Comparison of ENCODE assay signal across 8 mouse cellular contexts in genomic region chr7:139930732-139931131, GRCm38 (mm10). TPM values are rescaled to one million over a fixed set of nuclear protein-coding genes. Genes with fewer than 3 reads are reported as not detected.
DNase-seq lines count a peak whose midpoint lies in the region; ATAC-seq and TF ChIP-seq lines count a peak whose summit lies in the region.

No protein-coding gene starts in this region.

- no peaks in the 10 kb centered on the region for H3K9me3 ChIP-seq in MEL (replicated peaks; ENCODE audit: insufficient read depth, low read length)
- H3K9me3 ChIP-seq in hindbrain, postnatal 0 days (ENCODE audit: low read length) = no peaks in the 10 kb centered on the region
- no peaks in the 10 kb centered on the region for H3K9me3 ChIP-seq in lung, embryonic 16.5 days (ENCODE audit: control insufficient read depth, low read length)

- H3K4me2 ChIP-seq in hindbrain, postnatal 0 days (ENCODE audit: low read depth, low read length) = no peak overlapping the region
- no peak overlapping the region for H3K4me2 ChIP-seq in lung, embryonic 16.5 days (ENCODE audit: low read depth, low read length)

- TF ChIP-seq RAD21 in MEL (IDR thresholded peaks at IDR 0.05; ENCODE audit: low read depth, low read length) = no peak

- TF ChIP-seq CTCF in MEL (IDR thresholded peaks at IDR 0.05 in 2 of 3, conservative IDR thresholded peaks at IDR 0.05 in 1 of 3; ENCODE audit: control insufficient read depth in 1 of 3, insufficient read depth in 1 of 3, low read depth in 2 of 3, low read length in 3 of 3, poor library complexity in 1 of 3, severe bottlenecking in 1 of 3) = peak; percentile 21 to 52 (median 47); a peak in 4 of 6 replicates
- peak; percentile 55 for TF ChIP-seq CTCF in cortical plate, adult 2 months (IDR thresholded peaks at IDR 0.05; ENCODE audit: extremely low read depth, insufficient read depth, low read length)
- peak; percentile 84 for TF ChIP-seq CTCF in hindbrain, postnatal 0 days (IDR thresholded peaks at IDR 0.05; ENCODE audit: low read depth)

- no peak for TF ChIP-seq EP300 in MEL (IDR thresholded peaks at IDR 0.05; ENCODE audit: low read depth in 1 of 2, low read length in 2 of 2)

- H3K9ac ChIP-seq in MEL (ENCODE audit: control insufficient read depth, low read depth, low read length, poor library complexity, severe bottlenecking) = no peak overlapping the region
- H3K9ac ChIP-seq in hindbrain, postnatal 0 days (replicated peaks; ENCODE audit: low read length) = no peak overlapping the region
- H3K9ac ChIP-seq in lung, embryonic 16.5 days (ENCODE audit: low read length) = no peak overlapping the region

- no peaks in the 10 kb centered on the region for H3K79me2 ChIP-seq in MEL (ENCODE audit: control insufficient read depth, insufficient read depth, low read length, poor library complexity)

- no peak overlapping the region for H3K27ac ChIP-seq in MEL (ENCODE audit: control insufficient read depth, low read depth, low read length)
- H3K27ac ChIP-seq in cortical plate, adult 2 months (ENCODE audit: insufficient read depth, low read length) = no peak overlapping the region
- no peak overlapping the region for H3K27ac ChIP-seq in hindbrain, postnatal 0 days
- H3K27ac ChIP-seq in lung, embryonic 16.5 days (ENCODE audit: low read length) = no peak overlapping the region

- no peaks in the 10 kb centered on the region for H3K4me1 ChIP-seq in MEL (ENCODE audit: control insufficient read depth in 1 of 2, insufficient read depth in 2 of 2, low read length in 2 of 2)
- no peaks in the 10 kb centered on the region for H3K4me1 ChIP-seq in cortical plate, adult 2 months (ENCODE audit: control insufficient read depth, insufficient read depth, low read length)
- H3K4me1 ChIP-seq in hindbrain, postnatal 0 days (ENCODE audit: insufficient read depth, low read length) = no peaks in the 10 kb centered on the region
- no peaks in the 10 kb centered on the region for H3K4me1 ChIP-seq in lung, embryonic 16.5 days (replicated peaks; ENCODE audit: control insufficient read depth, insufficient read depth, low read length)

- ATAC-seq in hindbrain, postnatal 0 days = peak; percentile 80
- ATAC-seq in lung, embryonic 16.5 days (ENCODE audit: low read depth) = peak; percentile 41; the same call in 1 of the 2 replicates

- no peak for TF ChIP-seq POLR2A in MEL (IDR thresholded peaks at IDR 0.05; ENCODE audit: control insufficient read depth in 1 of 2, insufficient read depth in 1 of 2, low read depth in 1 of 2, low read length in 2 of 2, poor library complexity in 1 of 2)
- no peak for TF ChIP-seq POLR2A in cortical plate, adult 2 months (IDR thresholded peaks at IDR 0.05; ENCODE audit: extremely low read depth, insufficient read depth, low read length)

- H3K36me3 ChIP-seq in MEL (ENCODE audit: control insufficient read depth in 1 of 2, insufficient read depth in 2 of 2, low read length in 2 of 2) = no peaks in the 10 kb centered on the region
- H3K36me3 ChIP-seq in hindbrain, postnatal 0 days (ENCODE audit: insufficient read depth, low read length) = peaks cover 16% of the 10 kb centered on the region; the same call in 1 of the 2 replicates
- no peaks in the 10 kb centered on the region for H3K36me3 ChIP-seq in lung, embryonic 16.5 days (ENCODE audit: control insufficient read depth, insufficient read depth, low read length)

- no peak overlapping the region for H3K4me3 ChIP-seq in MEL (ENCODE audit: control insufficient read depth in 1 of 2, insufficient read depth in 1 of 2, low read depth in 2 of 2, low read length in 2 of 2)
- no peak overlapping the region for H3K4me3 ChIP-seq in cortical plate, adult 2 months (ENCODE audit: insufficient read depth, low read length)
- no peak overlapping the region for H3K4me3 ChIP-seq in hindbrain, postnatal 0 days (ENCODE audit: low read length)
- no peak overlapping the region for H3K4me3 ChIP-seq in lung, embryonic 16.5 days (ENCODE audit: low read length)

- WGBS in hindbrain, postnatal 0 days = 20% methylated on average over 11 of the region's 11 CpGs
- WGBS in lung, embryonic 16.5 days = 13% methylated on average over 11 of the region's 11 CpGs

- intact Hi-C loops in left cerebral cortex, postnatal 36 days (cut with DNase I) = no loop called here

- peak; percentile 20 to 53 for DNase-seq in left cerebral cortex, adult 18-20 months (ENCODE audit: low spot score in 2 of 2)
- no peak for DNase-seq in left cerebral cortex, postnatal 36 days (ENCODE audit: low spot score in 2 of 2)
- DNase-seq in MEL (ENCODE audit: low read depth, low spot score) = no peak
- DNase-seq in hindbrain, postnatal 0 days (ENCODE audit: low spot score) = peak; percentile 74
- peak; percentile 75 for DNase-seq in retina, postnatal 1 day
- DNase-seq in urinary bladder, adult 18-20 months (ENCODE audit: low spot score in 2 of 2) = no peak

- no peaks in the 10 kb centered on the region for H3K27me3 ChIP-seq in MEL (ENCODE audit: control insufficient read depth in 1 of 2, insufficient read depth in 2 of 2, low read length in 2 of 2)
- no peaks in the 10 kb centered on the region for H3K27me3 ChIP-seq in hindbrain, postnatal 0 days (ENCODE audit: insufficient read depth, low read length)
- H3K27me3 ChIP-seq in lung, embryonic 16.5 days (ENCODE audit: control insufficient read depth, insufficient read depth, low read depth, low read length) = no peaks in the 10 kb centered on the region

TF ChIP-seq in MEL, 35 proteins besides CTCF, POLR2A, EP300 and RAD21:
- TF ChIP-seq E2F4 (IDR thresholded peaks at IDR 0.05; ENCODE audit: borderline replicate concordance, low read depth, low read length) (no peak), GABPA (IDR thresholded peaks at IDR 0.05; ENCODE audit: low read depth, low read length) (no peak), ELF1 (IDR thresholded peaks at IDR 0.05; ENCODE audit: low read depth, low read length) (no peak), MXI1 (IDR thresholded peaks at IDR 0.05; ENCODE audit: low read depth, low read length) (no peak), ZC3H11A (IDR thresholded peaks at IDR 0.05; ENCODE audit: low read depth, low read length) (no peak), USF1 (IDR thresholded peaks at IDR 0.05; ENCODE audit: low read depth, low read length) (no peak)

RNA-seq across cellular contexts. Expression of gene Utf1, which starts 12.9 kb away (rescaled TPM):
- not detected for total RNA-seq in left cerebral cortex, adult 18-20 months (2021)
- not detected for total RNA-seq in left cerebral cortex, postnatal 36 days (2021)
- total RNA-seq in MEL (2012; rRNA removed) = not detected in 2 replicates
- not detected for polyA plus RNA-seq in MEL (2012; ENCODE audit: insufficient read depth in 1 of 2, insufficient read length in 2 of 2, low read depth in 1 of 2, low replicate concordance in 2 of 2, missing spikeins in 1 of 2)
- polyA plus RNA-seq in cortical plate, adult 2 months (2012; rRNA removed) = 0.08 TPM in 1 of 2 replicates, not detected in the other
- not detected in 2 replicates for total RNA-seq in hindbrain, postnatal 0 days (2014; rRNA removed)
- not detected in 2 replicates for polyA plus RNA-seq in hindbrain, postnatal 0 days (2015; fragmentation: Nextera tagmentation; extraction: Ambion mirVana)
- 0.13 and 0.63 TPM in 2 replicates for polyA plus RNA-seq in lung, embryonic 16.5 days (2015; fragmentation: Nextera tagmentation; extraction: Ambion mirVana)

RNA-seq across cellular contexts. Expression of gene Kndc1, which starts 36.2 kb away (rescaled TPM):
- total RNA-seq in left cerebral cortex, adult 18-20 months (2021) = 10 to 100 TPM; 67.7 to 74.7 TPM
- total RNA-seq in left cerebral cortex, postnatal 36 days (2021) = 10 to 100 TPM; 70.1 to 70.2 TPM
- 0.07 TPM in 1 of 2 replicates, not detected in the other for total RNA-seq in MEL (2012; rRNA removed)
- not detected for polyA plus RNA-seq in MEL (2012; ENCODE audit: insufficient read depth in 1 of 2, insufficient read length in 2 of 2, low read depth in 1 of 2, low replicate concordance in 2 of 2, missing spikeins in 1 of 2)
- 54.8 and 56.1 TPM in 2 replicates for polyA plus RNA-seq in cortical plate, adult 2 months (2012; rRNA removed)
- 53.6 and 63.1 TPM in 2 replicates for total RNA-seq in hindbrain, postnatal 0 days (2014; rRNA removed)
- 12.7 and 12.8 TPM in 2 replicates for polyA plus RNA-seq in hindbrain, postnatal 0 days (2015; fragmentation: Nextera tagmentation; extraction: Ambion mirVana)
- polyA plus RNA-seq in lung, embryonic 16.5 days (2015; fragmentation: Nextera tagmentation; extraction: Ambion mirVana) = 1.1 and 1.8 TPM in 2 replicates

RNA-seq across cellular contexts. Expression of gene 6430531B16Rik, which starts 47.8 kb away (rescaled TPM):
- 1 to 10 TPM in 1 of 2 experiments, under 1 TPM in 1; 0.96 to 1.7 TPM for total RNA-seq in left cerebral cortex, adult 18-20 months (2021)
- 1 to 10 TPM; 1.0 to 2.0 TPM for total RNA-seq in left cerebral cortex, postnatal 36 days (2021)
- not detected in 2 replicates for total RNA-seq in MEL (2012; rRNA removed)
- under 1 TPM in 1 of 2 experiments, not detected in 1; 0.13 TPM for polyA plus RNA-seq in MEL (2012; ENCODE audit: insufficient read depth in 1 of 2, insufficient read length in 2 of 2, low read depth in 1 of 2, low replicate concordance in 2 of 2, missing spikeins in 1 of 2)
- polyA plus RNA-seq in cortical plate, adult 2 months (2012; rRNA removed) = 1.3 and 1.8 TPM in 2 replicates
- 2.9 TPM in 1 of 2 replicates, not detected in the other for total RNA-seq in hindbrain, postnatal 0 days (2014; rRNA removed)
- polyA plus RNA-seq in hindbrain, postnatal 0 days (2015; fragmentation: Nextera tagmentation; extraction: Ambion mirVana) = 1.3 and 1.8 TPM in 2 replicates
- polyA plus RNA-seq in lung, embryonic 16.5 days (2015; fragmentation: Nextera tagmentation; extraction: Ambion mirVana) = 4.1 and 6.2 TPM in 2 replicates

Comparison
In these comparisons a context has a peak if more than half of its experiments do, and no peak if none do; other contexts are left out.
1. DNase-seq: peak in left cerebral cortex, adult 18-20 months (2 of 2), hindbrain, postnatal 0 days (single experiment) and retina, postnatal 1 day (single experiment); none in left cerebral cortex, postnatal 36 days (0 of 2), MEL (single experiment) and urinary bladder, adult 18-20 months (0 of 2).
2. RNA of gene Kndc1, which starts 36.2 kb away (total RNA-seq): 67.7 to 74.7 TPM in left cerebral cortex, adult 18-20 months, 70.1 to 70.2 TPM in left cerebral cortex, postnatal 36 days and 53.6 to 63.1 TPM in hindbrain, postnatal 0 days; 0.07 TPM in MEL; every median in the first group is over 10 times any median in the second.
3. Peak in every context shown above with its lines, with median percentiles within 50 percentile points of each other: CTCF ChIP-seq.